Mouse (Mus musculus): Measurements from ENCODE around the gene Plek.

The Plek gene

DNA sequence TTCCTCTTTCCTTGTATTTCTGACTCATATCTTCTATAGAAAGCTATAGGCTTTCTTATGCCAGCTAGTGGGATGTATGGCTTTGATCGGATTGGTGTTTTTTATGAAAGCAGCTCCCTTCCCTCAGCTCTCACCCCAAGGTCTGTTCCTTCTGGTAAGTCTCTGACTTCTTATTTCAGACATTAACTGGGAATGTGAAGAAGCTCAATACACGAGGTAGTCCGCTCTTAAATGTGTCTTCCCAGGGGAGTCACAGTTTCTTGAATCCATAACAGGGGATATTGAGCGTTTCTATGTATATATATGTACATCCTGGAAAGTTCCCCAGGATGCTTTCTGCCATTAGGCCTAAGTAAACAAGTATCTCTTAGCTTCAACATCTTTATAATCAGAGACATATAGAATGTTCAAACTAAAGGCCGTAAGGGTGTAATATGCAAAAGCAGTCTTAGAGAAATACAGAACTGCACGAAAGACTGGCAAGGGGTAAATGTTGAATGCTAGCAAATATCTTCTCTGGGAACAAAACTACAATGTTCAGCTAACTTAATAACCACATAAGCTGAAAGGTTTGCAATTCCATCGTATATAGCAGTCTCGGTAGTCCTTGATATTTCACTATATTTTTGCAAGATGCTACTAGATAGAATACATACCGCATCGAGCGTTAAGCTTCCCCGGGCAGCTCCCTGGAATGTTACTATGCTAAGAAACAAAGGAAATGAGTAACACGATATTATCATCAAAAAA is 101.8 kb downstream of the Plek start:
- no peak for DNase-seq (ENCODE audit: low spot score)

DNA sequence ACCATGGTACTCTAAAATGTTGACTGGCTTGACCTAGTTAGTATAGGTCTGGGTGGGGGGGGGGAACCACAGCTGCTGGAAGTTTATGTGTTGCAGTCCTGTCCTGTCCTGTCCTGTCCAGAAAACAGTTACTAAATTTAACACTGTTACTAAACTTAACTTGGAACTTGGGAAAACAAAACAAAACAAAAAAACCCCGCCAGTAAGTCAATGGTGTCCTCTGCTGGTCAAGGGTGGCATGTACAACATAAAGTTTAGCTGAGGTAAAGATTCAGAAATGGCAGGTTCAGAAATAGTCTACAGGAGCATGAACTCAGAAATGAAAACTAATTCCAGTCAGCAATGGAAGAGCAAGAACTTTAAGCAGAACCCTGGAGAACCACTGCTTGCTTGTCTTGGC is 103.4 kb downstream of the Plek start:
- peak; percentile 31 for DNase-seq (ENCODE audit: low spot score)

DNA sequence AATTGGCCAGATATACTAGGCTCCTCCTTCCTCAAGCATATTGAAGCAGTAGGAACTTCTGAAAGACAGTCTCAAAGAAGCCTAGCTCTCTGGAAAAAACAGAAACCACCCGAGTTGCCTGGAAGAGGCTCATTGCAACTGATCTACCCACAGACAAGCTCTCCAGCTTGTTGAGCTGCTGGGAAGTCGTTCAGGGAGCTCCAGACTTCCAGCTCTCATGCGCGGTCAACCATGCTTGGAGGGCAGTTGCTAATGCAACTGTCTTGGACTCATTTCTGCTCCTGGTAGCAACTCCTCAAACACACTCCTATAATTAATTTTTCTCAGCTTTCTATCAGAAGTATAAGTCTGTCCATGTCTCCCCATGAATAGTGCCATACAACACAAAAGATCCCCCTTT is 109.2 kb downstream of the Plek start:
- no peak for DNase-seq (ENCODE audit: low spot score)

DNA sequence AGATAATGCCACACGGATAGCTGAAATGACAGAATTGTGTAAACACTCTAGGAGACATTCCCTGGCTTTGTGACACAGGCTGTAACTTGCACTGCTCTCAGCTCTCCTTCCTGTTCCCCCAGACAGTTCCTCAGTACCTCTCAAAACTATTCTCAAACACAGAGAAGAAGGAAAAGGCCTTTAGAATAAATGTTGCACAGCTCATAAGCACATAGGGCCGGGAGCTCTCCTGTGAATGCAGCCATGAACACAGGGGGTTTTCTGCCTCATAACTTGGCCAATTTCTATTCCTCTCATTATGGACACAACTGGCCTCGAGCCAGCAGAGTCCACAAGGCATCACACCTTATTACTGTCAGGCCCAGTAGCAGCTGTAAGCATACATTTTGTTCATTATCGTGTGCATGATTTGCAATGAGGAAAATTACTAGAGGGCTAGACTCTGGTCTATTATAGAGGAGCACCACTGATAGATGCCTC is 110.2 kb downstream of the Plek start:
- DNase-seq (ENCODE audit: low spot score) = no peak

DNA sequence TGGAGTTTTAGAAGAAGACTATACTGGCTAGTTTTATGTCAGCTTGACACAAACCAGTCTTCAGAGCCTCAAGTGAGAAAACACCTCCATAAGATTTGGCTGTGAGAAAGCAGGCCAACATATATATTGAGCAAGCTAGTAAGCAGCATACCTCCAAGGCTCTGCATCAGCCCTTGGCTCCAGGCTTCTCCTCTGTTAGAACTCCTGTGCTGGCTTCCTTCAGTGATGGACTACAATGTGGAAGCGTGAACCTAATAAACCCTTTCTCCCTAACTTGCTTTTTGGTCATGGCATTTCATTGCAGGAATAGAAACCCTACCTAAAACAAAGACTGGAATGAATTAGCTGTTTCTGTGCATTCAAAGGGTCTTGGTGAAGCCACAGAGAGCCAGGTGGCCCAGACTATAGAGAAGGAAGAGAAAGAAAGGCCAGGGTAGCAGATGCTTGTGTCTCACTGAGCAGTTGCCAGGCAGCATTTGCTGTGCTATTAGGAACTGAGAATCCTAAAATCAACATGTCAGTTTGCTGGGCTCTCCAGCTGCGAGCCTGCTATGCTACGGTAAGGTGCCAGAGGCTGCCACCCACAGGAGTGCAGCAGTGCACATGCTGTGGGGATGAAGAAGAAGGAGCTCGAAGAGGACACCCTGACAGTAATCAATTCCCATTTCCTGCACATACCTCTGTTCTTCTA is 110.9 kb downstream of the Plek start:
- DNase-seq (ENCODE audit: low spot score) = peak; percentile 32

DNA sequence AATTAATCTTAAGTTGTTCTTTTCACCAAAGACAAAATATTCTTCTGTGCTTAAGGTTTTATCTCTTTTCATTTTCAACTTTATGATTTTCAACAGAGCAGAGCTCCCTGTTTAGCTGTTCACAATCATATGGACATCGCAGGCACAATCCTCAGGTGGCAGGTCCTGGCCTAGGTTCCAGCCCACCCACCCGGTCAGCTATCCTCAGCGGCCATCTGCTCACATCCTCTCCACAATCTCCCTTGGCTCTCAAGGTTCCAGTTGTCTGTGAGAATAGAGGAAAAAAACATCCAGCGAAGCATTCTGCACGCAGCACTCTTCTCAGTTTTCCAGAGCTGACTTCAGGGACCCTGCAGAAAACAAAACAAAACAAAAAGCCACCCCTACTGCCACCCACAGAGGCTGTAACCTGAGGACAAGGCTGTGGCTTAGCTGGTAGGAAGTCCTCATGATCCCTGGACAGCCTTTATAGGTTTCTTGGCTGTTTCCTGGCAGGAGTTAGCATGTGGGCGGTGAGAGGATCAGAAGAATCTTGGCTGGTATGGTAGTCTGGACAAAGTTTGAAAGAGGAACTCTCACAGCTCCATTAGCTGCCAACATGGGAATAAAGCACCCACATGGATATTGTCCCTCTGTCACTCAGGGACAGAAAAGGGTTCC is 116.5 kb downstream of the Plek start:
- DNase-seq (ENCODE audit: low spot score) = no peak

DNA sequence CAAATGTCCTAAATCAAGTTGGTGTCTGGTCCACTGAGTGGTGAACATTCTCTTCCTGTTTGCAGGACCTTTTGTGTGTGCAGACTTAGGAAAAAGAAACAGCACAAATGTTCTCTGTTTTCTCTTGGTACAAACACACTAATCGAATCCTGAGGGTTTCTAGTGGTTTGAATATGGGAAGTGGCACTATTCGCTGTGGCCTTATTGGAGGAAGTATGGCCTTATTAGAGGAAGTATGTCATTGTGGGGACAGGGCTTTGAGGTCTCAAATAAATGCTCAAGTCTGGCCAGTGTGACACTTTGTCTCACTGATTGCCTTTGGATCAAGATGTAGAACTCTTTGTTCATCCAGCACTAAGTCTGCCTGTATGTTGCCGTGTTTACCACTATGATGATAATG is 120.0 kb downstream of the Plek start:
- DNase-seq (ENCODE audit: low spot score) = no peak

All from layer of hippocampus, adult 11-12 months (tissue).